Comparison of ENCODE assay signal across 8 mouse cellular contexts in genomic region chr4:118276520-118277232, GRCm38 (mm10). TPM values are rescaled to one million over a fixed set of nuclear protein-coding genes. Genes with fewer than 3 reads are reported as not detected.
DNase-seq lines count a peak whose midpoint lies in the region; ATAC-seq and TF ChIP-seq lines count a peak whose summit lies in the region.

No protein-coding gene starts in this region.

- no peaks in the 10 kb centered on the region for H3K9me3 ChIP-seq in heart, postnatal 0 days (replicated peaks; ENCODE audit: control insufficient read depth, low read length)
- H3K9me3 ChIP-seq in liver, embryonic 14.5 days (ENCODE audit: control insufficient read depth, low read length): no peaks in the 10 kb centered on the region
- no peaks in the 10 kb centered on the region for H3K9me3 ChIP-seq in neural tube, embryonic 15.5 days (replicated peaks)

- no peaks in the 10 kb centered on the region; the same call in 1 of the 2 replicates for H3K36me3 ChIP-seq in heart, postnatal 0 days (replicated peaks; ENCODE audit: control insufficient read depth, insufficient read depth, low read length)
- no peaks in the 10 kb centered on the region for H3K36me3 ChIP-seq in liver, embryonic 14.5 days (replicated peaks; ENCODE audit: control insufficient read depth, insufficient read depth, low read depth)
- H3K36me3 ChIP-seq in neural tube, embryonic 15.5 days: peaks cover 11% of the 10 kb centered on the region; the same call in 1 of the 2 replicates

- peak; percentile 14 for DNase-seq in cerebellum, adult 8-10 months
- DNase-seq in cerebellum, adult 9-10 months: no peak
- peak; percentile 99 for DNase-seq in embryo, embryonic 10 days (ENCODE audit: low spot score)
- DNase-seq in heart, postnatal 0 days (ENCODE audit: low spot score): peak; percentile 59
- peak; percentile 91 to 95 for DNase-seq in kidney, postnatal 4 days
- peak; percentile 36 to 47 (median 42) for DNase-seq in liver, embryonic 14.5 days (ENCODE audit: low read depth in 3 of 3, low spot score in 3 of 3)

- peak; percentile 63 for ATAC-seq in heart, postnatal 0 days (ENCODE audit: insufficient read depth, low read depth)
- peak; percentile 76 for ATAC-seq in liver, embryonic 14.5 days (ENCODE audit: insufficient read depth)
- ATAC-seq in neural tube, embryonic 15.5 days (ENCODE audit: low FRiP score): peak; percentile 88
- ATAC-seq in megakaryocyte, adult 5-6 weeks (ENCODE audit: poor library complexity, severe bottlenecking): no peak

- no peak overlapping the region for H3K4me3 ChIP-seq in heart, postnatal 0 days (ENCODE audit: low read depth, low read length)
- no peak overlapping the region for H3K4me3 ChIP-seq in liver, embryonic 14.5 days (ENCODE audit: insufficient read depth in 1 of 2, low read depth in 2 of 2, low read length in 2 of 2)
- no peak overlapping the region for H3K4me3 ChIP-seq in neural tube, embryonic 15.5 days (replicated peaks)

- H3K9ac ChIP-seq in heart, postnatal 0 days (replicated peaks; ENCODE audit: low read depth, low read length): no peak overlapping the region
- no peak overlapping the region for H3K9ac ChIP-seq in liver, embryonic 14.5 days (replicated peaks)
- no peak overlapping the region for H3K9ac ChIP-seq in neural tube, embryonic 15.5 days (replicated peaks)

- WGBS in heart, postnatal 0 days: 57% methylated on average over 9 of the region's 9 CpGs
- 33% methylated on average over 9 of the region's 9 CpGs for WGBS in liver, embryonic 14.5 days (ENCODE audit: insufficient replicate concordance)
- WGBS in neural tube, embryonic 15.5 days: 16% methylated on average over 9 of the region's 9 CpGs

- H3K4me2 ChIP-seq in heart, postnatal 0 days (ENCODE audit: low read depth, low read length): no peak overlapping the region
- H3K4me2 ChIP-seq in liver, embryonic 14.5 days (ENCODE audit: low read depth): no peak overlapping the region
- H3K4me2 ChIP-seq in neural tube, embryonic 15.5 days: peak overlapping the region; percentile 7; the same call in 1 of the 2 replicates

- no peaks in the 10 kb centered on the region for H3K27me3 ChIP-seq in heart, postnatal 0 days (ENCODE audit: control insufficient read depth, insufficient read depth, low read length)
- H3K27me3 ChIP-seq in liver, embryonic 14.5 days (ENCODE audit: control insufficient read depth, insufficient read depth, low read length): no peaks in the 10 kb centered on the region
- H3K27me3 ChIP-seq in neural tube, embryonic 15.5 days (replicated peaks): no peaks in the 10 kb centered on the region

- no peak for TF ChIP-seq EP300 in heart, postnatal 0 days (IDR thresholded peaks at IDR 0.05; ENCODE audit: low read depth)
- TF ChIP-seq EP300 in liver, embryonic 14.5 days (IDR thresholded peaks at IDR 0.05; ENCODE audit: low read depth): no peak

- TF ChIP-seq CTCF in heart, postnatal 0 days (IDR thresholded peaks at IDR 0.05; ENCODE audit: low read depth): no peak
- TF ChIP-seq CTCF in liver, embryonic 14.5 days (IDR thresholded peaks at IDR 0.05; ENCODE audit: low read depth): no peak

- peaks cover 30% of the 10 kb centered on the region for H3K4me1 ChIP-seq in heart, postnatal 0 days (ENCODE audit: control insufficient read depth, insufficient read depth)
- H3K4me1 ChIP-seq in liver, embryonic 14.5 days (replicated peaks; ENCODE audit: control insufficient read depth in 2 of 2, insufficient read depth in 2 of 2, low read length in 1 of 2): peaks cover 0 to 17% of the 10 kb centered on the region in 2 experiments; a peak in 2 of 4 replicates
- peaks cover 77% of the 10 kb centered on the region for H3K4me1 ChIP-seq in neural tube, embryonic 15.5 days

- no peak overlapping the region for H3K27ac ChIP-seq in heart, postnatal 0 days (ENCODE audit: low read depth)
- H3K27ac ChIP-seq in liver, embryonic 14.5 days: no peak overlapping the region
- H3K27ac ChIP-seq in neural tube, embryonic 15.5 days (replicated peaks): peak overlapping the region; percentile 77

RNA-seq across cellular contexts. Expression of gene Ptprf, which starts 14.5 kb away (rescaled TPM):
- 33.7 and 40.8 TPM in 2 replicates for total RNA-seq in heart, postnatal 0 days (2014; rRNA removed; ENCODE audit: low replicate concordance)
- polyA plus RNA-seq in heart, postnatal 0 days (2015; fragmentation: Nextera tagmentation; extraction: Ambion mirVana): 5.2 and 5.9 TPM in 2 replicates
- polyA plus RNA-seq in liver, embryonic 14.5 days (2012; rRNA removed): 7.4 and 8.4 TPM in 2 replicates
- 5.6 and 7.3 TPM in 2 replicates for polyA plus RNA-seq in liver, embryonic 14.5 days (2014; fragmentation: Nextera tagmentation; extraction: Ambion mirVana)
- 62.9 and 68.5 TPM in 2 replicates for polyA plus RNA-seq in neural tube, embryonic 15.5 days (2015; fragmentation: Nextera tagmentation; extraction: Ambion mirVana)
- 1.1 TPM in 2 replicates for total RNA-seq in megakaryocyte, adult 5-6 weeks (2015)
- total RNA-seq in megakaryocyte, adult 5-6 weeks (2017): 0.77 and 0.89 TPM in 2 replicates
